Mouse (Mus musculus): ENCODE results near the gene Spry1. TPM values are rescaled to one million over a fixed set of nuclear protein-coding genes. Genes with fewer than 3 reads are reported as not detected.

Gene Spry1
- total RNA-seq (2023), result 1 to 10 TPM; 2.9 to 3.7 TPM

GRCm38 (mm10) chr3:37639690-37640089 lies at the start of gene Spry1:
Spry1 (plus strand) TSS chr3:37639947.

Other genes with a start within 250 kb of the Spry1 start
- gene Spata5, start 220.1 kb upstream of the Spry1 start, total RNA-seq (2023), result 10 to 100 TPM; 24.1 to 26.8 TPM
- 1 to 10 TPM; 4.0 to 4.7 TPM for gene Nudt6, start 219.7 kb upstream of the Spry1 start, total RNA-seq (2023)
- not detected for gene Gm5148, start 84.5 kb downstream of the Spry1 start, total RNA-seq (2023)

Measured in neutrophil, adult 59 days (primary cell).